Mouse (Mus musculus) heart, postnatal 0 days (tissue): ENCODE data around the gene Gins1. TPM values are rescaled to one million over a fixed set of nuclear protein-coding genes. Genes with fewer than 3 reads are reported as not detected.
"Not testable (repeated sequence)": the region's sequence is repeated elsewhere in the genome, so short reads cannot be mapped to it uniquely, and the experiment has no call there.

Source experiments
- ATAC-seq: fragments of 200-750 bp; cut with Nextera tagmentation; 2 replicates; pipeline ENCODE4 v1.8.0; 2017; ENCODE audit warnings: low read depth, moderate number of reproducible peaks, moderate library complexity; ENCODE audit not compliant: insufficient read depth
- DNase-seq: peaks from one replicate; pipeline ENCODE4 v3.0.0-alpha.2; 2016; ENCODE audit warnings: low spot score
- H3K27ac ChIP-seq: fragments of 300-500 bp; sonication (generic); 2 replicates; pipeline ENCODE4 v1.5.1; 2014; ENCODE audit warnings: low read depth, mild to moderate bottlenecking
- H3K27me3 ChIP-seq: fragments of 300-500 bp; sonication (generic); 2 replicates; pipeline ENCODE4 v1.6.1; 2014; ENCODE audit warnings: low read length, mixed read lengths; ENCODE audit not compliant: control insufficient read depth, insufficient read depth
- H3K36me3 ChIP-seq: fragments of 300-500 bp; sonication (generic); replicated peaks from 2 replicates; pipeline ENCODE4 v1.6.1; 2014; ENCODE audit warnings: low read length, mixed read lengths; ENCODE audit not compliant: control insufficient read depth, insufficient read depth
- H3K4me1 ChIP-seq: fragments of 300-500 bp; sonication (generic); 2 replicates; pipeline ENCODE4 v1.6.1; 2014; ENCODE audit warnings: antibody characterized with exemption; ENCODE audit not compliant: control insufficient read depth, insufficient read depth
- H3K4me2 ChIP-seq: fragments of 300-500 bp; sonication (generic); 2 replicates; pipeline ENCODE4 v1.6.1; 2014; ENCODE audit warnings: low read depth, mild to moderate bottlenecking, low read length, moderate library complexity
- H3K4me3 ChIP-seq: fragments of 300-500 bp; sonication (generic); 2 replicates; pipeline ENCODE4 v1.5.1; 2014; ENCODE audit warnings: low read depth, low read length
- H3K9ac ChIP-seq: fragments of 300-500 bp; sonication (generic); replicated peaks from 2 replicates; pipeline ENCODE4 v1.6.1; 2014; ENCODE audit warnings: low read depth, low read length, mixed read lengths
- H3K9me3 ChIP-seq: fragments of 300-500 bp; sonication (generic); replicated peaks from 2 replicates; pipeline ENCODE4 v1.6.1; 2016; ENCODE audit warnings: low read length; ENCODE audit not compliant: control insufficient read depth
- CTCF ChIP-seq: IDR thresholded peaks from 2 replicates; pipeline ENCODE4 v1.5.1; 2016; ENCODE audit warnings: antibody characterized with exemption, control low read depth, low read depth
- EP300 ChIP-seq: IDR thresholded peaks from 2 replicates; pipeline ENCODE4 v1.6.1; 2016; ENCODE audit warnings: antibody characterized with exemption, low read depth
- WGBS: fragments of 180-500 bp; shearing (Covaris S2); extraction: QIAGEN DNeasy Blood & Tissue Kit; methylation state at CpG from one replicate; pipeline ENCODE4 v1.1.7; 2014; 5-methylcytosine and 5-hydroxymethylcytosine counted together
- polyA plus RNA-seq: library from polyadenylated mRNA; unstranded; fragments of >200 nt; fragmentation: Nextera tagmentation; extraction: Ambion mirVana; gene quantifications from 2 replicates; pipeline ENCODE4 v1.2.1, GENCODE M21; 2015
- total RNA-seq: library from RNA; depleted of rRNA; stranded (reverse); fragments of >200 nt; gene quantifications from 2 replicates; pipeline ENCODE4 v1.2.3, GENCODE M21; 2014; ENCODE audit warnings: low replicate concordance

Gene Gins1
- total and polyA plus RNA-seq, 2 experiments from 2014 or later = 1.6 to 7.8 TPM

DNA sequence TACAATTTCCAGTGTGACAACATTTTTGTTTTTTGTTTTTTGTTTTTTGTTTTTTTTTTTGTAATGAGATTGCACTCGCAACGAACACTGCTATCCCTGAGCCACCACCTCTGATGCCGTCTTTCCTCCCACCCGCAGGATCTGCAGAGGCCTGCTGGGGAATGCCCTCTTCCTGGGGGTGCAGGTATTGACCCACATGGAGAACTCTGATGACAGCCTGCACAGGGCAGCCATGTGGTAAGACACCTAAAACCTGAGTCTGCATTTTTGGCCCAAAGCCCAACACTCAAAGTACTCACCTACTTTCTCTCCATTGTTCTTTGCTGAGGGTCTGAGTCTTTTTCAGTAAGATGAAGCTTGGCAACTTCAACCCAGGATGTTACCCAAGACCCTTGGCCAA lies 29.5 kb downstream of the Gins1 start:
- no peak for DNase-seq
- 90% methylated on average over 4 of the region's 4 CpGs for WGBS
- H3K4me1 ChIP-seq = no peaks in the 10 kb centered on the region
- TF ChIP-seq CTCF = no peak
- TF ChIP-seq EP300 = no peak
- no peak overlapping the region for H3K27ac ChIP-seq
- no peak for ATAC-seq
- no peaks in the 10 kb centered on the region for H3K27me3 ChIP-seq
- H3K9me3 ChIP-seq = no peaks in the 10 kb centered on the region
- H3K4me2 ChIP-seq = no peak overlapping the region
- no peak overlapping the region for H3K9ac ChIP-seq
- H3K36me3 ChIP-seq = no peaks in the 10 kb centered on the region
- no peak overlapping the region for H3K4me3 ChIP-seq

DNA sequence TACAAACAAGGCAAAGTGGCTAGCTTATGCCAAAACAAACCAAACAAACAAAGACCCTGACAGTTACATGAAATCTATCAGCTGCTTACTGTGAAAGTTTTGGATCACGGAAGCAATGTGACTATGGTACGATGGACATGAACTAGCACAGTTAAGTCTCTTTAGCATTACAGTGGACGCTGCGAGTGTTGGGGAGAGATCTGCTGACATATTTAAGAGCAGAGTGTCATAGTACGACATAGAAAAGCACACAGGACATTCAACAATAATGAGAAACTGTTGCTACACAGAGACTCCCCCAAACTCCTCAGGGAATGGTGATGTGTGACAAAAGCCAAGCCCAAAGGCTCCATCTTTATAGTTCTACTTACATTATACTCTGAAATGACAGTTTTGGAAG lies 38.8 kb downstream of the Gins1 start:
- TF ChIP-seq EP300 (no peak), CTCF (no peak)
- Histone ChIP-seq H3K4me1 (no peaks in the 10 kb centered on the region), H3K27ac (no peak overlapping the region), H3K4me2 (no peak overlapping the region), H3K27me3 (no peaks in the 10 kb centered on the region), H3K4me3 (no peak overlapping the region), H3K9me3 (no peaks in the 10 kb centered on the region), H3K9ac (no peak overlapping the region), H3K36me3 (0 out of 2 replicates have a peak, but pooled peaks cover 3% of the 10 kb centered on the region)
- DNase-seq = no peak
- ATAC-seq = no peak
- WGBS = 83% methylated on average over 5 of the region's 5 CpGs

DNA sequence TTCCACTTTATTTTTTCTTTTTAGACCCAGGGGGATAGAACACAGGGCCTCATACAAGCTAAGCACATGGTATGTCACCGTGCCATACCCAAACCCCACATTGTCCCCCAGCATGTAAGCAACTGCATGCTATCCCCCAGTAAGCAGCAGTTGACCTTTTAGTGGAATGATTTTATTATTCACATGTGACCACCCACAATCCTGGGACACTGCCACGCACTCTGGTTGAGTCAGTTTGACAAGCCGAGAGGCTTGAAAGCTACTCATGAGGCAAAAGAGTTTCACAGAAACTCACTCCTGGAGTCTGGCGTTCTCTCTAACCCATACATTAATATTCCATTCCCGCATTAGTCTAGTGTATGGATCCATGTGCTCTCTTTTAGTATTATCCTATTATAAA lies 42.1 kb downstream of the Gins1 start:
- not testable (repeated sequence) for H3K36me3 ChIP-seq, DNase-seq, H3K27me3 ChIP-seq, H3K27ac ChIP-seq, ATAC-seq, H3K4me1 ChIP-seq, H3K9me3 ChIP-seq, H3K4me3 ChIP-seq, H3K4me2 ChIP-seq, H3K9ac ChIP-seq
- 86% methylated on average over 5 of the region's 5 CpGs for WGBS

DNA sequence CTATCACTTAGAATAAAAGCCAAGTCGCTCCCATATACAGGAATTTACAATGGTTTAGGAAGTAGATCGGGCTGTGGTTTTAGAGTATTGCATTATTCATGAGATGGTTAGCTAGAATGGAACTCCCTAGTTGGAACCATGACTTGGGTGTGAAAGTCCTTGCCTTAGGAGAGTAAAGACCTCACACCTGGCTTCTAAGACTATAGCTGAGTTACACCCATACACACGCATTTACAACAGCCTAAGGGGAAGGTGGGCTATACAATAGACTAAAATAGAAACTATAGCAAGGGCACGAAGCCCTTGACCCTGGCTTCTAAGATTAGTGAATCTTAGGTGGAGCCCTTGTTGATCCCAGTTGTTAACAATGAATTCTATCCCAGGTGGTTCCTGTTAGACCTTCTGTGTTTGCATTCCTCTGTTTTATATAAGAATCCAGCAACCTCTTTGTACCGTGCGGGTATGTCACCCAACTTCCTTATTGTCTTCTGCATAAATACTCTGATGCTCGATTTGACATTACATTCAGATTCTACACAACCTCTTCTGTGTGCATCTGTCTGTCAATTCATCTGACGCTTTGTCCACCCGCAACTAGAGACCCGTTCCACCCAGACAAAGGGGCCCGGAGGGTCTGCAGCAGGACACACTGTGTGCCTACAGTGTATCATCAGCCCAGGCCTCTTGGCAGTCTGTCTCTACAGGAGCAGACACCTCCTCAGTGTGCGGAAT lies 42.8 kb downstream of the Gins1 start:
- not testable (repeated sequence) for DNase-seq

DNA sequence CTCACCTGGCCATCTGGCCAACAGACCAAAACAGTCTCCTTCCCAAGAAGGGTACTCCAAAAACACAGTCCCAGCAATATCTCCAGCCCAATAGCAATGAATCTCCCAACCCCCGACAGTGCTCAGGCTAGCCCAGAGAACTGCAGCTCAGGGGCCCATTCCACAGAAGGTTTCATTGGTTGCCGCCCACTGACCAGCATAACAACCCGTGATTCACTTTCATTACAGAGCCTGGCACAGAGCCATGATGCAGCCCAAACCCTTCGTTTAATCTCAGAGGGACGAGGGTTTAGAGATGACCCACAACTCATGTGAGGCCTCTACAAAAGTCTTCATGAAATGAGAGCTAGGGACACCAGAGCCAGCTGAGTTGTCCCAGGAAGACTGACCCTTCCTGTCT lies 43.6 kb downstream of the Gins1 start:
- no peak overlapping the region for H3K9ac ChIP-seq
- ATAC-seq = no peak
- WGBS = 63% methylated on average over 5 of the region's 5 CpGs
- 0 out of 2 replicates have a peak, but pooled peaks cover 3% of the 10 kb centered on the region for H3K36me3 ChIP-seq
- no peak overlapping the region for H3K27ac ChIP-seq
- no peak for TF ChIP-seq CTCF
- no peak for TF ChIP-seq EP300
- no peaks in the 10 kb centered on the region for H3K4me1 ChIP-seq
- H3K9me3 ChIP-seq = no peaks in the 10 kb centered on the region
- no peak overlapping the region for H3K4me2 ChIP-seq
- H3K4me3 ChIP-seq = no peak overlapping the region
- no peak for DNase-seq
- no peaks in the 10 kb centered on the region for H3K27me3 ChIP-seq

More for the DNA sequence above, 42.8 kb downstream of the Gins1 start:
- H3K9ac ChIP-seq, H3K27ac ChIP-seq, H3K4me2 ChIP-seq, H3K9me3 ChIP-seq, H3K4me3 ChIP-seq, H3K36me3 ChIP-seq, ATAC-seq, H3K27me3 ChIP-seq, H3K4me1 ChIP-seq: not testable (repeated sequence)
- 81% methylated on average over 12 of the region's 12 CpGs for WGBS

DNA sequence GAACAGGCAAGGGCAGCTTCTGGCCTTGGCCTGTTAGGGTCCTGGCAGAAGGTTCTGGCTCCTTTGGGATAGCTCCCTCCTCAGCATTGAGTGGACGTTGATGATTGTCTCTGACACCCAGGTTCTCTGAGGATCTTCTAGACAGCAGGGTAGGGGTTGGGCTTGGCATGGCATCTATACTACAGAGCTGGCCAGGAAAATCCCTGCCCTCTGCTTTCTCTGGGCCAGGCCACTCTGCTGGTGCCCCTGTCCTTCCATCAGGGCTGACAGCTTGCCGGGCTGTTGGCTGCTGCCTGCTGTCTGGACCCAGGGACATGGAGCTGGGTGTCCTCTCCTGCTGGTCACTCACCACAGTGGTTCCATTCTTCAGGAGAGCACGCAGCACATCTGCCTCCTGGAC lies 44.5 kb downstream of the Gins1 start:
- no peak overlapping the region for H3K9ac ChIP-seq
- DNase-seq = no peak
- no peak overlapping the region for H3K27ac ChIP-seq
- H3K4me3 ChIP-seq = no peak overlapping the region
- H3K27me3 ChIP-seq = no peaks in the 10 kb centered on the region
- 81% methylated on average over 3 of the region's 3 CpGs for WGBS
- no peaks in the 10 kb centered on the region for H3K4me1 ChIP-seq
- ATAC-seq = no peak
- TF ChIP-seq CTCF (no peak), EP300 (no peak)
- H3K4me2 ChIP-seq = no peak overlapping the region
- H3K9me3 ChIP-seq = no peaks in the 10 kb centered on the region
- 0 out of 2 replicates have a peak, but pooled peaks cover 1% of the 10 kb centered on the region for H3K36me3 ChIP-seq
